Mouse (Mus musculus): ENCODE measurements around the gene P2ry1.

DNA sequence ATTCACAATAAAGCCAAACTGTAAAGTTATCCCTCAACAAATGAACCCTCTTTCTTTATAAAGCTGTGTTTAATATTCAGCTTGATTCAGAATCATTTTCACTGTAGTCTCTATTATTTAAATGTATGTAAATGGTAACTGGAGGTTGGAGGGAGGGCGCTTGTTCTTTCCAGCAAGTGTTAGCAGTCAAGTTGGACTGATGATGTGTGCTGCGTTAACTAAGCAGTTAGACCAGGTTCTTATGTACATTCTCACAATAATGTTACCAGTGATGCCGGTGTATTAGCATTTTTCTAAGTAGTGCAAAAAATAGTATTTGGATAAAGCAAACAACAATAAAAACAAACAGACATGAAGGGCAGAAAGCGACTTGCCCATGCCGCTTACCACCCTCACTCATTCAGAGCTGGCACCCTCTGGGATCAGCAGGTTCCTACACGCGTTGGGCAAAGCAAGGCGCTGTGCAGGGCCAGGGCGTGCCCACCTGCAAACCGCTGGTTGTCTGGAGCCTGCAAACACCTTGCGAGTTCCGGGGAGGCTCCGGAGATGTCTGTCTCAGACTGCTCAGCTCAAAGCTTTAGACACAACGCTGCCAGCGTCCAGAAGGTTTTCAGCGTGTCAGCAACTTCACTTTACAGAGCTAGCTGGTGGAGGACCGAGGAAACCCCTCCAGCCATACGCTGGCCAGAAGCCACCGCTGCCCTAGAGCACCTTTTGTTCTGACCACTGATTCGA lies 576 bp upstream of the P2ry1 start:
- TF ChIP-seq GATA1 (IDR thresholded peaks at IDR 0.05; ENCODE audit: low read length) (no peak), TAL1 (IDR thresholded peaks at IDR 0.05; ENCODE audit: low read length) (no peak)
